Mouse (Mus musculus) thymus, postnatal 0 days (tissue): ENCODE results near the gene Acss2. TPM values are rescaled to one million over a fixed set of nuclear protein-coding genes. Genes with fewer than 3 reads are reported as not detected.

Experiments used
- DNase-seq: peaks from one replicate; pipeline ENCODE4 v3.0.0-alpha.2; 2015; ENCODE audit warnings: low spot score
- polyA plus RNA-seq: library from polyadenylated mRNA; unstranded; fragments of >200 nt; fragmentation: Nextera tagmentation; extraction: Ambion mirVana; gene quantifications from 2 replicates; pipeline ENCODE4 v1.2.1, GENCODE M21; 2015

Gene Acss2
- polyA plus RNA-seq, result 29.8 and 35.7 TPM in 2 replicates

GRCm38 (mm10) chr2:155517455-155518423 is at the start of gene Acss2, which contains the start of gene Ggt7:
Gene Acss2, plus strand, starts transcription at chr2:155517948.
Gene Ggt7, minus strand, starts transcription at chr2:155518237.
- DNase-seq, result peak; percentile 98

GRCm38 (mm10) chr2:155472671-155473569 is 44.8 kb upstream of the Acss2 start:
- DNase-seq, result peak; percentile 36

- peak; percentile 84 for DNase-seq
Measured at GRCm38 (mm10) chr2:155473570-155474088, 44.1 kb upstream of the Acss2 start, which contains the start of gene Ncoa6. Gene Ncoa6, minus strand, starts transcription at chr2:155473894.

GRCm38 (mm10) chr2:155482021-155482420 is 35.7 kb upstream of the Acss2 start:
- DNase-seq, result peak; percentile 72

- no peak for DNase-seq
Measured at GRCm38 (mm10) chr2:155490998-155491397, 26.8 kb upstream of the Acss2 start.

GRCm38 (mm10) chr2:155502596-155502995 is 15.2 kb upstream of the Acss2 start:
- DNase-seq, result no peak

- DNase-seq, result no peak
Measured at GRCm38 (mm10) chr2:155504440-155505355, 13.1 kb upstream of the Acss2 start.

GRCm38 (mm10) chr2:155505811-155506210 is 11.9 kb upstream of the Acss2 start:
- no peak for DNase-seq

- no peak for DNase-seq
Measured at GRCm38 (mm10) chr2:155507721-155508470, 9.9 kb upstream of the Acss2 start.

- DNase-seq, result peak; percentile 70
Measured at GRCm38 (mm10) chr2:155512479-155512878, 5.3 kb upstream of the Acss2 start.

- DNase-seq, result no peak
Measured at GRCm38 (mm10) chr2:155513543-155513942, 4.2 kb upstream of the Acss2 start.

GRCm38 (mm10) chr2:155514666-155515065 is 3.1 kb upstream of the Acss2 start:
- DNase-seq, result peak; percentile 86

- peak; percentile 63 for DNase-seq
Measured at GRCm38 (mm10) chr2:155515941-155516340, 1.8 kb upstream of the Acss2 start.

- DNase-seq, result no peak
Measured at GRCm38 (mm10) chr2:155518531-155519270, 953 bp downstream of the Acss2 start.

GRCm38 (mm10) chr2:155523706-155524105 is 6.0 kb downstream of the Acss2 start:
- no peak for DNase-seq

GRCm38 (mm10) chr2:155524378-155524777 is 6.6 kb downstream of the Acss2 start:
- DNase-seq, result no peak

GRCm38 (mm10) chr2:155527367-155527766 is 9.6 kb downstream of the Acss2 start:
- DNase-seq, result no peak

GRCm38 (mm10) chr2:155536292-155536691 is 18.5 kb downstream of the Acss2 start:
- no peak for DNase-seq
